Mouse (Mus musculus): ENCODE data around the gene Gsx1.

Gene Gsx1

GRCm38 (mm10) chr5:147207852-147208251, 19.4 kb downstream of the Gsx1 start:
- DNase-seq (ENCODE audit: low spot score in 2 of 2): no peak

GRCm38 (mm10) chr5:147208471-147208870, 20.0 kb downstream of the Gsx1 start:
- DNase-seq (ENCODE audit: low spot score in 2 of 2): no peak

- peak; percentile 77 to 86 for DNase-seq (ENCODE audit: low spot score in 2 of 2)
Measured at GRCm38 (mm10) chr5:147227354-147228112, 39.0 kb downstream of the Gsx1 start.

- no peak for DNase-seq (ENCODE audit: low spot score in 2 of 2)
Measured at GRCm38 (mm10) chr5:147235406-147236309, 47.2 kb downstream of the Gsx1 start.
